Mouse (Mus musculus): ENCODE results near the gene S100a11. TPM values are rescaled to one million over a fixed set of nuclear protein-coding genes. Genes with fewer than 3 reads are reported as not detected.

Gene S100a11
- polyA plus RNA-seq, 1 experiment = not detected

DNA sequence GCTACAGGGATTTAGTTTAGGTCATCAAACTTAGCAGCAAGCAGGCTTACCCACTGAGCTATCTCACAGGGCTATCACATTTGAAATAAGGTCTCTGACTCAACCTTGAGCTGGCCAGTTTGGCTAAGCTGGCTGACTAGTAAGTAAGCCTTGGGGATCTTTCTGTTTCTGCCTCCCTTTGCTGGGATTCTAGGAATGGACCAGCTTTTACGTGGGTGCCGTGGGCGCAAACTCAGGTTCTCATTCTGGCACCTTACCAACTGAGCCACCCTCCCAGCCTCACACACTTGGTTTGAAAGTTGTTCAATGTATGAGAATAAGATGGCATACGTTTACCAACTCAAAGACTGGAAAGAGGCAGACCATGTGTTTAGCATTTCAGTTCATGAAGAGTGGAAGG is 42.9 kb downstream of the S100a11 start:
- no peaks in the 10 kb centered on the region for H3K4me1 ChIP-seq (ENCODE audit: control insufficient read depth, insufficient read depth, low read length)

DNA sequence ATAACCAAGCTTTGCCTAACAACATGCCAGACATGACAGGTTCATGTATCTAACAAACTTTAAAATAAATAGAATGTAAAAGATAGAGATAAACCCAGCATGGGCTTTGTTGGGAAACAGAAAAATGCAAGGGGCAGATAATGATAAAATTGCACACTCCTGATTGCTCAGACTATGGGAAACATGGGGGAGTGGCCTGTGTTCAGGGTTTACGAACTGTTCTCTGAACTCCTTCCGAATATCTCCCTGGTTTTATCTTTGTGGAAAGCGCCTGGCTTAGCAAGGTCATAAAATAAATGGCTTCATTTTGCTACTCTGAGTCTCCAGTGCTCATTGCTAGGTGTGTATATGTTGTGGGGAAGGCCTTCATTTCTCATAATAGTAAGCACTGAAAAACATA is 46.6 kb downstream of the S100a11 start:
- H3K4me1 ChIP-seq (ENCODE audit: control insufficient read depth, insufficient read depth, low read length) = no peaks in the 10 kb centered on the region
- 98% methylated on average over 3 of the region's 3 CpGs for WGBS
- TF ChIP-seq CTCF (IDR thresholded peaks at IDR 0.05; ENCODE audit: insufficient read depth, low read depth, low read length) (no peak), POLR2A (IDR thresholded peaks at IDR 0.05; ENCODE audit: insufficient read depth, low read depth, low read length) (no peak)
- H3K4me3 ChIP-seq (ENCODE audit: insufficient read depth, low read depth, low read length) = no peak overlapping the region
- no peak overlapping the region for H3K27ac ChIP-seq (ENCODE audit: insufficient read depth, low read depth, low read length)

More for the DNA sequence above, 42.9 kb downstream of the S100a11 start:
- no peak overlapping the region for H3K27ac ChIP-seq (ENCODE audit: insufficient read depth, low read depth, low read length)
- TF ChIP-seq POLR2A (IDR thresholded peaks at IDR 0.05; ENCODE audit: insufficient read depth, low read depth, low read length) = no peak
- no peak for TF ChIP-seq CTCF (IDR thresholded peaks at IDR 0.05; ENCODE audit: insufficient read depth, low read depth, low read length)
- H3K4me3 ChIP-seq (ENCODE audit: insufficient read depth, low read depth, low read length) = no peak overlapping the region
- 96% methylated on average over 4 of the region's 4 CpGs for WGBS

DNA sequence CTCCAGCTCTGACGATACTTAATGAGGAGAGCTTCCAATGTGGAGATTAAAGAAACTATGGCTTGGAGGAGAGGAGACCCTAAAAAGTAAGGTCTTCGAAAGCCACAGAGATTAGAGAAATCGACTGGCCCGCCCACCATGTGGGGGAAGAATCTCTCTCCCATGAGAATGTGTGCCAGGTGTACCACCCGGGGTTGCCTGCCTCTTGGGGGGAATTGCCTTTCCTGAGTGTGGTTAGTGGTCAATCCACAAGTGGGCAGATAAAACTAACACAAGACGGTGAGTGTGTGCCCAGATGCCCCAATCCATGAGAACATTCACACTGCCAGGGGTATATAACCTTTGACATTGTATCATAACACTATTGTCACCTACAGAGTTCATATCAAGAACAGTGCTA is 47.4 kb downstream of the S100a11 start:
- no peak for TF ChIP-seq CTCF (IDR thresholded peaks at IDR 0.05; ENCODE audit: insufficient read depth, low read depth, low read length)
- TF ChIP-seq POLR2A (IDR thresholded peaks at IDR 0.05; ENCODE audit: insufficient read depth, low read depth, low read length) = no peak
- Histone ChIP-seq H3K27ac (ENCODE audit: insufficient read depth, low read depth, low read length) (no peak overlapping the region), H3K4me1 (ENCODE audit: control insufficient read depth, insufficient read depth, low read length) (no peaks in the 10 kb centered on the region), H3K4me3 (ENCODE audit: insufficient read depth, low read depth, low read length) (no peak overlapping the region)
- WGBS = 94% methylated on average over 6 of the region's 6 CpGs

DNA sequence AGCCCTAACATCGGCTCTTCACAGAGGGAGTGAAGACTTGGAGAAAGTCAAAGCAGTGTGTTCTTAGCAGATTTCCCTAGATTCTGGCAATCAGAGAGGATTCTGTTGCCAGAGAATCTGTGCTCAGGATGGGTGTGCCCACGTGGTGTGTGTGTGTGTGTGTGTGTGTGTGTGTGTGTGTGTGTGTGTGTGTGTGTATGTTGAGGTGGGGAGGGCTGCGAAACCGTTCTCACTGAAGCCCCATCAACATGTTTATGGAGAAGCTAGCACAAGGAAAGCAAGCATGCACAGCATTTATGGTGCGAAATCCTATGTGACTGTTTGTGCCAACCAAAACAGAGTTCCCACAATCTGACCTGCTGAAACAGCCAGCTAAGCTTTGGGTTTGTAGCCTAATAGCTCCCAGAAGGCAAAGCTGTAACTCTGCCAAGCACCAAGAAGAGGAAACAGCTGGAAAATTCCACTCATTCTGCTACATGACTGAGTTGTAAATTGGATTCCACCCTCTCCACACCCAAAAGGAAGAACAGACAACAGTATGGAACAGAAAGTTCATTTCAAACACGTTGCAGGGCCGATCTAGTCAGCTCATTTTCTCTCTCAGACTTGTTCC is 48.2 kb downstream of the S100a11 start:
- Histone ChIP-seq H3K27ac (ENCODE audit: insufficient read depth, low read depth, low read length) (no peak overlapping the region), H3K4me1 (ENCODE audit: control insufficient read depth, insufficient read depth, low read length) (no peaks in the 10 kb centered on the region), H3K4me3 (ENCODE audit: insufficient read depth, low read depth, low read length) (no peak overlapping the region)
- 31% methylated on average over 7 of the region's 7 CpGs for WGBS
- no peak for TF ChIP-seq POLR2A (IDR thresholded peaks at IDR 0.05; ENCODE audit: insufficient read depth, low read depth, low read length)
- TF ChIP-seq CTCF (IDR thresholded peaks at IDR 0.05; ENCODE audit: insufficient read depth, low read depth, low read length) = no peak

DNA sequence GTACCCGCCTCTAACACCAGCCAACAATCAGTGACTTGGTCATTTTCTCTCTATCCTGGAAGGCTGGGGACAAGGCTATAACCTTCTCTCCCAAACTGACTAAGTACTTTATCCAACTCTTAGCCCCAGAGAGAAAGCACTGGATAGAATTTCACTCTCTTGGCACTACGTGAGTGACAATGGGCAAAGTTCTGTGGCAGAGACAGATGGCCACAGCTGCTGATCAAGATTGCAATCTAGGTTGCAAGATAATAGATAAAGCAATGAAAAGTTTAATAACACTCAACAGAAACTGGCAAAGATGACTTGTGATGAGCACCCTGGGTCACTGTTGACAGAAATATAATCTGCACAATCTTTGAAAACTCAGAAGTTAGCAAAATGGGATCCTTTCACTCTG is 48.8 kb downstream of the S100a11 start:
- 51% methylated on average over 2 of the region's 2 CpGs for WGBS

DNA sequence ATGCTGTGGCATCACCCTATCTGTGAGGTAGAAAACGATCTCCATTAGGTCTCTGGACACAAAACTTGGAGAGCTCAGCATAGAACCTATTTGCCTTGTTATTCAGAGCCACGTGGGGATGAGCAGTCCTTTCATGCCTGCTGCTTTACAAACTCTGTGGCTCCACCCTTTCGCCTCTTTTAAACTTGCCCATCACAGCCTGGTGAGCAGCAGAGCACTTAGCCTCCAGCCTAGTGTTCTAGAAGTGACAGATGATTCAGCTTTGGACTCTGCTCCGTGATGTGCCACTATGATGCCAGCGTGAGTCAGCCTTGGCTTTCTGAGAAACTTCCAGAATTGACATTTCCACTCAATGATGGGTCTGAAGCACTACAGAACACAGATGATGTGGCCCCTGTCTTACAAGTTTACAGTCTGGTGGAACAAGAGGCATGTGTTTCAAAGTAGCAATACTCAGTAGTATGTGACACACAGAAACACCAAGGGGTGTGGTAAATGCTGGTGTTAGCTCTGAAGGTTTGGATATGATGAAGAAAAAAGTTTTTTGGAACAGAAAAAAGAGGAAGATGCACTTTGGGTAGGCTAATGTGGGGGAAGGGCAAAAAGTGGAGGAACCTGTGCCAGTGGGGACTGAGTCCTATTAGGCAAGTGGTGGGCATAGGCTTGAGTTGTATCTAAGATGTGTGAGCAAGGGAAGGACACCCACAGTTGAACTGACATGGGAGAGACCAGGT is 51.9 kb downstream of the S100a11 start:
- no peak overlapping the region for H3K27ac ChIP-seq (ENCODE audit: insufficient read depth, low read depth, low read length)
- 66% methylated on average over 5 of the region's 5 CpGs for WGBS
- H3K4me3 ChIP-seq (ENCODE audit: insufficient read depth, low read depth, low read length) = no peak overlapping the region
- H3K4me1 ChIP-seq (ENCODE audit: control insufficient read depth, insufficient read depth, low read length) = no peaks in the 10 kb centered on the region
- TF ChIP-seq POLR2A (IDR thresholded peaks at IDR 0.05; ENCODE audit: insufficient read depth, low read depth, low read length) (no peak), CTCF (IDR thresholded peaks at IDR 0.05; ENCODE audit: insufficient read depth, low read depth, low read length) (no peak)

More for the DNA sequence above, 48.8 kb downstream of the S100a11 start:
- no peak overlapping the region for H3K4me3 ChIP-seq (ENCODE audit: insufficient read depth, low read depth, low read length)
- no peak overlapping the region for H3K27ac ChIP-seq (ENCODE audit: insufficient read depth, low read depth, low read length)
- no peaks in the 10 kb centered on the region for H3K4me1 ChIP-seq (ENCODE audit: control insufficient read depth, insufficient read depth, low read length)
- TF ChIP-seq POLR2A (IDR thresholded peaks at IDR 0.05; ENCODE audit: insufficient read depth, low read depth, low read length) (no peak), CTCF (IDR thresholded peaks at IDR 0.05; ENCODE audit: insufficient read depth, low read depth, low read length) (no peak)

Other genes with a start within 250 kb of the S100a11 start
- gene Flg, start 247.0 kb upstream of the S100a11 start, polyA plus RNA-seq (2012; ENCODE audit: insufficient read depth, insufficient read length, low replicate concordance, missing spikeins) = not detected in 2 replicates
- gene Hrnr, start 200.7 kb upstream of the S100a11 start, polyA plus RNA-seq (2012; ENCODE audit: insufficient read depth, insufficient read length, low replicate concordance, missing spikeins) = not detected in 2 replicates
- not detected in 2 replicates for gene Rptn, start 126.8 kb upstream of the S100a11 start, polyA plus RNA-seq (2012; ENCODE audit: insufficient read depth, insufficient read length, low replicate concordance, missing spikeins)
- not detected in 2 replicates for gene Tchh, start 78.2 kb upstream of the S100a11 start, polyA plus RNA-seq (2012; ENCODE audit: insufficient read depth, insufficient read length, low replicate concordance, missing spikeins)
- gene Tchhl1, start 51.7 kb upstream of the S100a11 start, polyA plus RNA-seq (2012; ENCODE audit: insufficient read depth, insufficient read length, low replicate concordance, missing spikeins) = not detected in 2 replicates
- gene S100a10, start 34.6 kb downstream of the S100a11 start, polyA plus RNA-seq (2012; ENCODE audit: insufficient read depth, insufficient read length, low replicate concordance, missing spikeins) = not detected in 2 replicates
- not detected in 2 replicates for gene Tdpoz2, start 132.2 kb downstream of the S100a11 start, polyA plus RNA-seq (2012; ENCODE audit: insufficient read depth, insufficient read length, low replicate concordance, missing spikeins)
- not detected in 2 replicates for gene Tdpoz1, start 155.8 kb downstream of the S100a11 start, polyA plus RNA-seq (2012; ENCODE audit: insufficient read depth, insufficient read length, low replicate concordance, missing spikeins)
- not detected in 2 replicates for gene Gm37596, start 172.6 kb downstream of the S100a11 start, polyA plus RNA-seq (2012; ENCODE audit: insufficient read depth, insufficient read length, low replicate concordance, missing spikeins)